Mouse (Mus musculus) layer of hippocampus, adult 9-11 months (tissue): ENCODE measurements around the gene Rbpms2.

Experiments
- DNase-seq: peaks from one replicate; pipeline ENCODE4 v3.0.0; 2022

Gene Rbpms2

GRCm38 (mm10) chr9:65700504-65700903 is 71.1 kb downstream of the Rbpms2 start:
- no peak for DNase-seq

GRCm38 (mm10) chr9:65702286-65702685 is 72.8 kb downstream of the Rbpms2 start:
- no peak for DNase-seq

GRCm38 (mm10) chr9:65703241-65703640 is 73.8 kb downstream of the Rbpms2 start:
- DNase-seq = no peak

GRCm38 (mm10) chr9:65703926-65704595 is 74.6 kb downstream of the Rbpms2 start:
- no peak for DNase-seq
